8 mouse cellular contexts compared by ENCODE assay signal in genomic region chr17:45626577-45627134, GRCm38 (mm10). TPM values are rescaled to one million over a fixed set of nuclear protein-coding genes. Genes with fewer than 3 reads are reported as not detected.
DNase-seq lines count a peak whose midpoint lies in the region; ATAC-seq lines count a peak whose summit lies in the region.

No protein-coding gene starts in this region.

- DNase-seq in kidney, adult 11 months, result peak; percentile 64
- peak; percentile 57 to 74 for DNase-seq in cerebellum, postnatal 36 days
- DNase-seq in frontal cortex, postnatal 36 days (ENCODE audit: low spot score in 2 of 2), result peak; percentile 57 to 85
- peak; percentile 92 for DNase-seq in hindlimb bud, embryonic 11.5 days (ENCODE audit: extremely low spot score, low read depth, low spot score)
- peak; percentile 12 to 48 for DNase-seq in left cerebral cortex, adult 8-10 months (ENCODE audit: low spot score in 2 of 2)
- peak; percentile 83 to 85 for DNase-seq in right cerebral cortex, postnatal 10 days (ENCODE audit: low spot score in 2 of 2)

- H3K4me1 ChIP-seq in kidney, embryonic 14.5 days (ENCODE audit: control insufficient read depth, insufficient read depth, low read length), result peaks cover 8% of the 10 kb centered on the region; the same call in 1 of the 2 replicates

- H3K27me3 ChIP-seq in kidney, embryonic 14.5 days (ENCODE audit: control insufficient read depth, insufficient read depth, low read length), result no peaks in the 10 kb centered on the region

- no peaks in the 10 kb centered on the region for H3K36me3 ChIP-seq in kidney, embryonic 14.5 days (ENCODE audit: control insufficient read depth, insufficient read depth, low read length)

- H3K4me3 ChIP-seq in kidney, embryonic 14.5 days (ENCODE audit: low read length), result no peak overlapping the region

- 28% methylated on average over 15 of the region's 15 CpGs for WGBS in kidney, embryonic 14.5 days

- H3K4me2 ChIP-seq in kidney, embryonic 14.5 days (replicated peaks; ENCODE audit: low read depth, low read length), result no peak overlapping the region; the same call in 1 of the 2 replicates

- H3K9me3 ChIP-seq in kidney, embryonic 14.5 days (ENCODE audit: control insufficient read depth, low read length), result no peaks in the 10 kb centered on the region

- H3K27ac ChIP-seq in kidney, embryonic 14.5 days (ENCODE audit: low read depth, low read length), result no peak overlapping the region

- H3K9ac ChIP-seq in kidney, embryonic 14.5 days (ENCODE audit: low read depth, low read length), result no peak overlapping the region

- ATAC-seq in kidney, embryonic 14.5 days (ENCODE audit: low FRiP score, low TSS enrichment), result no peak
- peak; percentile 92 for ATAC-seq in megakaryocyte, adult 5-6 weeks (ENCODE audit: poor library complexity, severe bottlenecking)

RNA-seq across cellular contexts. Expression of gene Mymx, which starts 24.8 kb away (rescaled TPM):
- polyA plus RNA-seq in kidney, embryonic 14.5 days (2014; fragmentation: Nextera tagmentation; extraction: Ambion mirVana), result 4.2 and 5.1 TPM in 2 replicates
- not detected for total RNA-seq in left cerebral cortex, adult 8-10 months (2022)
- not detected in 2 replicates for total RNA-seq in megakaryocyte, adult 5-6 weeks (2015)
- not detected in 2 replicates for total RNA-seq in megakaryocyte, adult 5-6 weeks (2017)

RNA-seq across cellular contexts. Expression of gene Slc29a1, which starts 27.2 kb away (rescaled TPM):
- polyA plus RNA-seq in kidney, embryonic 14.5 days (2014; fragmentation: Nextera tagmentation; extraction: Ambion mirVana), result 61.4 and 83.5 TPM in 2 replicates
- 10 to 100 TPM; 27.4 to 32.1 (median 29.5) TPM for total RNA-seq in left cerebral cortex, adult 8-10 months (2022)
- total RNA-seq in megakaryocyte, adult 5-6 weeks (2015), result 23.8 and 31.2 TPM in 2 replicates
- total RNA-seq in megakaryocyte, adult 5-6 weeks (2017), result 22.9 and 32.6 TPM in 2 replicates

RNA-seq across cellular contexts. Expression of gene Capn11, which starts 32.5 kb away (rescaled TPM):
- polyA plus RNA-seq in kidney, embryonic 14.5 days (2014; fragmentation: Nextera tagmentation; extraction: Ambion mirVana), result 0.10 TPM in 1 of 2 replicates, not detected in the other
- 1 to 10 TPM in 1 of 4 experiments, under 1 TPM in 2, not detected in 1; 0.43 to 1.7 (median 0.54) TPM for total RNA-seq in left cerebral cortex, adult 8-10 months (2022)
- total RNA-seq in megakaryocyte, adult 5-6 weeks (2015), result 0.67 TPM in 1 of 2 replicates, not detected in the other
- total RNA-seq in megakaryocyte, adult 5-6 weeks (2017), result not detected in 2 replicates

RNA-seq across cellular contexts. Expression of gene Hsp90ab1, which starts 53.6 kb away (rescaled TPM):
- polyA plus RNA-seq in kidney, embryonic 14.5 days (2014; fragmentation: Nextera tagmentation; extraction: Ambion mirVana), result 1,653 and 1,961 TPM in 2 replicates
- total RNA-seq in left cerebral cortex, adult 8-10 months (2022), result 1,000 to 10,000 TPM; 1,476 to 1,616 (median 1,547) TPM
- 448 and 487 TPM in 2 replicates for total RNA-seq in megakaryocyte, adult 5-6 weeks (2015)
- 829 and 973 TPM in 2 replicates for total RNA-seq in megakaryocyte, adult 5-6 weeks (2017)

RNA-seq across cellular contexts. Expression of gene Mrpl14, which starts 59.5 kb away (rescaled TPM):
- polyA plus RNA-seq in kidney, embryonic 14.5 days (2014; fragmentation: Nextera tagmentation; extraction: Ambion mirVana), result 154 and 192 TPM in 2 replicates
- 10 to 100 TPM; 40.5 to 45.5 (median 42.1) TPM for total RNA-seq in left cerebral cortex, adult 8-10 months (2022)
- total RNA-seq in megakaryocyte, adult 5-6 weeks (2015), result 30.3 and 34.7 TPM in 2 replicates
- 12.7 and 14.7 TPM in 2 replicates for total RNA-seq in megakaryocyte, adult 5-6 weeks (2017)

Comparison
In these comparisons a context has a peak if more than half of its experiments do, and no peak if none do; other contexts are left out.
1. DNase-seq: peak in every context shown above with its lines; median percentile 92 in hindlimb bud, embryonic 11.5 days; 84 in right cerebral cortex, postnatal 10 days; 71 in frontal cortex, postnatal 36 days; 66 in cerebellum, postnatal 36 days; 64 in kidney, adult 11 months; 30 in left cerebral cortex, adult 8-10 months.